Mouse (Mus musculus): ENCODE measurements around the gene Pbxip1.
"Not testable (repeated sequence)": the region's sequence is repeated elsewhere in the genome, so short reads cannot be mapped to it uniquely, and the experiment has no call there.

Pbxip1 gene

GRCm38 (mm10) chr3:89410864-89411263, 25.6 kb upstream of the Pbxip1 start:
- no peak for DNase-seq

DNA sequence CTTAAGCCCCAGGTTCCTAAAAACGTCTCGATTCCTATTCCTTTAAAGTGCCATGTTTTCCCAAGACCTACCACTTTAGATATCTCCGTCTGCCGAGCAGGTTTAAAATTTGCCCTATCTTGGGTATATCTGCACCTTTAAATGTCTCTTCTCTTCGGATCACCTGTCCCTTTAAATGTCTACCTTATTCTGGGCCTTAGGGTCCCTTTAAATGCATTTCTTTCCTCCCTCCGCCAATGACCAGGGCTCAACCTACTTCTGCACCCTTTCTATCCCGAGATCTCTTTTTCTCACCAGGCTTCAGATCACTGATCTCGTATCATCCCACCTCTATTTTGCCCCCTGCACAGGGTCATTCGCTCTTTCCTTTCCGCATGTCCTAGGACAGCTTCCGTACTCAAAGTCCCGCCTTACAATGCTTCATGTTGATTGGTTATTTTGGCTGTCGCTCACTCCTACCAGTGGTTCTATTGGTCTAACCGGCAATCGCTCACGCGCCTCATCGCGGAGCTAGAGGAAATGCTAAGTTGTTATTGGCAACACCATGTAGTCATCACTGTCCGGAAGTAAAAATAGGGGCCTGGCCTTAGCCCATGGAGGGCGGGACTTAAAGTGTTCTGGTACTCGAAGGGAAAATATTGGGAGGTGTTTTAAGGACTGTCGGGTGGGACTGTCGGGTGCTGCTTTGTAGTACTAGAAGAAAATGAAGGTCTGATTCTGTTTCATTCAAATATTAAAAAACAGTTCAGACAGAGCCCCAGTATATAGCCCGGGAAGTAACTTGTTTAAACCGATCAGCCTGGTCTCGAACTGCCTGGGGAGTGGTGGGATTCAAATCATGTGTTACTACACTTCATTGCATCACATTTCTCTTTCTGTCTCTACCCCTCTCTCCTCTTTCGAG, 24.8 kb upstream of the Pbxip1 start, which contains the start of gene Flad1:
Gene Flad1, minus strand, starts transcription at position 381 of the 904 bp plus-strand sequence.
- peak; percentile 98 for DNase-seq

- DNase-seq: no peak
Observed at GRCm38 (mm10) chr3:89416158-89416557, 20.3 kb upstream of the Pbxip1 start.

DNA sequence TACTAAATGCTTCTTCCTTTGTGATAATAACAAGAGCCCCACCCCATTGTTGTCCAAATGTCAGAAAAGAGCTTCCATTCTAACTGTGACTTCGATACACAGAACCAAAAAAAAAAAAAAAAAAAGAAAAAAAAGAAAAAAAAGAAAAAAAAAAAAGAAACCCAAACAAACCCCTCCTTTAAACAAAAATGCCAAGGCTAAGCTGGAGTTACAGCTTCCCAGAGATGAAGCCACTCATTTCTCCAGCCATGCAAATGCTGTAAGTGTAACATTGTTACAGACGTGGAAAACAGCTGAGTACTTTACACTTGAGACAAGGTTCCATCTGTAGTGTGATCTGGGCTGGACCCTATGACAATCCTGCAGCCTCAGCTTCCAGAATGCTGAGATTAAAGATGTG, 19.4 kb upstream of the Pbxip1 start:
- no peak for DNase-seq

- DNase-seq: no peak
Observed at GRCm38 (mm10) chr3:89417840-89418169, 18.7 kb upstream of the Pbxip1 start.

DNA sequence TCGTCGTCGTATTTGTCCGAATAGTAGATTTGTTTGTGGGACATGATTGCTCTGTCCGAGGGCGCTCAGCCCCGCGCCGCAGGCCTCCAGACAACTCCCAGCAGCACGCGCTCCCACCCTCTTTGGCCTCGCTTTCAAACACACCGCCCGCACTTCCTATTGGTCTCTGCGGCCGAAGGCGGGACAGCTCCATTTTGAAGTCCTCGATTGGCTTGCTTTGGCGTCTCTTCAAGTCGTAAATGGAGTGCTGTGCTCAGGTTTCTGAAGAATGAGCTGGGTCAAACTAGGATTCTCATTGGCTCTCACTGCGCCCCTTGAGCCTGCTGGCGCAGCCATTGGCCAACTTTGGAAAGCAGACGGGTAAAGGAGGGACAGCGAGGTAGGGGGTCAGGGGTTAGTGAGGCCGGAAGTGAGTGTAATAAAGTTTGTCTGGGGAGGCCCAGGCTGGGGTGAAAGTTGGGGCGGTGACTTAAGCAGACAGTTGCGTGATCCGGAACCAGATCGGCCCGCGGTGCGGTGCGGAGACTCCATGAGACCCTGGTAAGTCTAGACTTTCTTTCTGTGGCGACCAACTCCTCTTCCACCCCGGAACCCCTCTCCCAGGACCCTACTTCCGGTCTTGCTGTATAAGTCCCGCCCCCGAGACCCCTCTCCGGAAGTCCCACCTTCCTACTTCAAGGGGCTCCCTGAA, 18.2 kb upstream of the Pbxip1 start, which contains the start of the genes Cks1b and Shc1:
Gene Cks1b, minus strand, starts transcription at position 214 of the 691 bp plus-strand sequence.
Gene Shc1, plus strand, starts transcription at position 274 of the 691 bp plus-strand sequence.
- DNase-seq: peak; percentile 90

- DNase-seq: no peak
Observed at GRCm38 (mm10) chr3:89418861-89419250, 17.6 kb upstream of the Pbxip1 start.

GRCm38 (mm10) chr3:89419571-89419970, 16.9 kb upstream of the Pbxip1 start:
- DNase-seq: no peak

GRCm38 (mm10) chr3:89419981-89420380, 16.5 kb upstream of the Pbxip1 start:
- DNase-seq: no peak

DNA sequence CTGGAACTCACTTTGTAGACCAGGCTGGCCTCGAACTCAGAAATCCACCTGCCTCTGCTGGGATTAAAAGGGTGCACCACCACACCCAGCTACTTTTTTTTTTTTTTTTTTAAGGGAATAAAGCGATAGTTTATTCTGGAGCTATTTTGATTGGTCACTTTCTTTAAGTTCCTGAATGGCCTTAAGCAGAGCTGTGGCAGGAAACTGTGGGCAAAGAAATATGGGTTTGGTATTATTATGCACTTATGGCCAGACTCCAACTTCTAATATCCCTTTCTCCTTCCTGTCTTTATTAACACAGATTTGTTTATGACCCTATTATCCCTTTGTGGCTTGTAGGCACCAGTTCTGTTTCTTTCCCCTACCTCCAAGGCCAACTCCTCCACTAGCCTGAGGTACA, 16.1 kb upstream of the Pbxip1 start:
- DNase-seq: no peak

DNA sequence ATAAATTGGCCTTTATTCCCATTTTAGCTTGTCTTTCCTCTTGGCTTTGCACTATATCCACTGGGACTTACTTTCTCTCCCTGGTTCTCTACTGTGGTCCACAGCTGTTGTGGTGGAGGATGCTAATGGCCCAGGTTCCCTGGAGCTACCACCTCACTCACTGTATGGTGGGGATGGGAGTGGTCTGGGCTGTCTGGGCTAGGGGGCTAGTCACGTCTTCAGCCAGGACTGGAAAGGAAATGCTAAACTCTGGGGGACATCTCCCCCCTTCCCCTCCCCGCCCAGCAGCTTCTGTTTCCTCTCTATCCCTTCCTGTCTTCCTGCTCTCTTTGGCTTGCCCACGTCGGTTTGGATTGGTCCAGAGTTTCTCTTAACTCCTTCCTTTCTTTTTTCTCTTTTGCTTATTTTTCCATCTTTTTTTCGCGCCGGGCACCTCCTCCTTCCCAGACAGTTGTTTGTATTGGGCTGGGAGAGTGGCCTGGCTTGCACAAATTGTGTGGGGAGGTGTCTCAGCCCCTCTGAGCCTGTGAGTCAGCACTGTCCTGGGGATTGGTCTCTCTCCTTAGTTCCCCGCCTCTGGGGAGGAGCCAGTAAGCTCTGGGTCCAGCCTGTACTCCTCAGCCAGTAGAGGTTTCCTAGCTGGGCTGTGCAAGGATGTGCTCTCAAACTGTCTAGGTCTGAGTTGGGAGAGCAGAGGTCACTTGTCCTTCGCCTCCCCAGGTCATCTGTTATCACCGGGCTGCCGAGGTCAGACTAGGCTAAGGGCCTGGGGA, 15.3 kb upstream of the Pbxip1 start:
- DNase-seq: no peak

DNA sequence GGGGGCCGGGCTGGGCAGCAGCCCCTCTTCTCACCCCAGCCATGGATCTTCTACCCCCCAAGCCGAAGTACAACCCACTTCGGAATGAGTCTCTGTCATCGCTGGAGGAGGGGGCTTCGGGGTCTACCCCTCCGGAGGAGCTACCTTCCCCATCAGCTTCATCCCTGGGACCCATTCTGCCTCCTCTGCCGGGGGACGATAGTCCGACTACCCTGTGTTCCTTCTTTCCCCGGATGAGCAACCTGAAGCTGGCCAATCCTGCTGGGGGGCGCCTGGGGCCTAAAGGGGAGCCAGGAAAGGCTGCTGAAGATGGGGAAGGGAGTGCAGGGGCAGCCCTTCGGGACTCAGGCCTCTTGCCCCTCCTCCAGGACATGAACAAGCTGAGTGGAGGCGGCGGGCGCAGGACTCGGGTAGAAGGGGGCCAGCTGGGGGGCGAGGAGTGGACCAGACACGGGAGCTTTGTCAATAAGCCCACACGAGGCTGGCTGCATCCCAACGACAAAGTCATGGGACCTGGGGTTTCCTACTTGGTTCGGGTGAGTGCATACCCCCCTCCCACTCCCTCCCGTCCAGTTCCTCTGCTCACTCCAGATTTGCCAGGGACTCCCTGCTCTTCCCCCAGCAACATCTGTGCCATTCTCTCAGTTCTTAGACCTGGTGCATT, 14.6 kb upstream of the Pbxip1 start:
- no peak for DNase-seq

GRCm38 (mm10) chr3:89422556-89423205, 13.8 kb upstream of the Pbxip1 start:
- no peak for DNase-seq

DNA sequence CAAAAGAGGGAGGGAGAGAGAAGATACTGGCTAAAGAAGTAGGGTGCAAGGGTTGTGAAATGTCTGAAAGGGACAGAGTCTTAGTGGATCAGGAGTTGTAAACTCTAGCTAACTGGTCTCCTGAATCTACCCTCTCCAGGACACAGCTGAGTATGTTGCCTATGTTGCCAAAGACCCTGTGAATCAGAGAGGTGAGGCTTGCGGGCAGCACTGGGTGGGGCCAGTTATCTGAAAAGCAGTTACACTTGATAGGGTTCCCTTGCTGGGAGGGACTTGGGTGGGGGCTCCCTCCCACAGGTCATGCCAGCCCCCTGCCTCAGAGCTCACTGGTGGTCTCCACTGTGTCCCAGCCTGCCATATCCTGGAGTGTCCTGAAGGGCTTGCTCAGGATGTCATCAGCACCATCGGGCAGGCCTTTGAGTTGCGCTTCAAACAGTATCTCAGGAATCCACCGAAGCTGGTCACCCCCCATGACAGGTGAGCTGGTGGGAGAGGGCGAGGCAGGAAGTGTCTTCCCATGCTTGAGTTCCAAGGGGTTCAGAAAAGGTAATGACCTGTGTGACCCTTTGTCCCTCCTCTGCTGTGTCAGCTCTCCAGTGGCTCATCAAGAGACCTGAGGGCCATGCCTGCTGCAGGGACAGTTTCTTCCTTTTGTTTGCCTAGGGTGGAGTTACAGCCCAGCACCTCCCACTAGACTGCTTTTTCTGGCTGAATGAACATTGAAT, 11.9 kb upstream of the Pbxip1 start:
- no peak for DNase-seq

GRCm38 (mm10) chr3:89425141-89425525, 11.4 kb upstream of the Pbxip1 start:
- DNase-seq: no peak

DNA sequence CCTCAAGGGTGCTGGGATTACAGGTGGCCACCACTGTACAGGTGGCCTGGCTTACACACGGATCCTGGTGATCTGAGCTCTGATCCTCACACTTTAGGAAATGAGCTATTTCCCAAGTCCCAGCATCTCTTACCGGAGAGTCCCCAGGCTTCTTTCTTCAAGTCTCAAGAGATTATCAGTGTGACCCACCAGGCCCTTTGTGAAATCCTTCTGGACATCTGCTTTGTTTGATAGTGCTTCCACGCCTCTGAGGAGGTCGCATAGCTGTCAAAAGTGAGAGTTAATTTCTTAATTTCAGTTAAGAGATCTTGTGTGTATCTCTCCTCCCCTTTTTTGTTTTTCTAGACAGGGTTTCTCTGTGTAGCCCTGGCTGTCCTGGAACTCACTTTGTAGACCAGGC, 10.6 kb upstream of the Pbxip1 start:
- DNase-seq: no peak

DNA sequence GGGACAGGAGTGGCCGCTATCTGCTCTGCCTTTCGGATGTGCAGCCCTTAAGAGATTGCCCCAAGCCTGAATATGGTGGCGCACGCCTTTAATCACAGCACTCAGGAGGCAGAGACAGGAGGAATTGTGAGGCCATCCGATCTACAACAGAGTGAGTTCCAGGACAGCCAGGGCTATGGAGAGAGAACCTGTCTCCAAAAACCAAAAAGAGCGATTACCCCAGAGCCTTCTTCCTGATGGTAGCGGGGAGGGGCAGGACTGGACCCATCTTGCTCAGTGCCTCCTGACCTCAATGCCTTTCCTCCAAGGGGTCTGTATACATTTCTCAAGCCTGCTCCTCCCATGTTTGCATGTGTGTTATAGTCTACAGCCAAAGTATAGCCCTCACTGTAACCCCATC, 7.5 kb upstream of the Pbxip1 start:
- DNase-seq: not testable (repeated sequence)

DNA sequence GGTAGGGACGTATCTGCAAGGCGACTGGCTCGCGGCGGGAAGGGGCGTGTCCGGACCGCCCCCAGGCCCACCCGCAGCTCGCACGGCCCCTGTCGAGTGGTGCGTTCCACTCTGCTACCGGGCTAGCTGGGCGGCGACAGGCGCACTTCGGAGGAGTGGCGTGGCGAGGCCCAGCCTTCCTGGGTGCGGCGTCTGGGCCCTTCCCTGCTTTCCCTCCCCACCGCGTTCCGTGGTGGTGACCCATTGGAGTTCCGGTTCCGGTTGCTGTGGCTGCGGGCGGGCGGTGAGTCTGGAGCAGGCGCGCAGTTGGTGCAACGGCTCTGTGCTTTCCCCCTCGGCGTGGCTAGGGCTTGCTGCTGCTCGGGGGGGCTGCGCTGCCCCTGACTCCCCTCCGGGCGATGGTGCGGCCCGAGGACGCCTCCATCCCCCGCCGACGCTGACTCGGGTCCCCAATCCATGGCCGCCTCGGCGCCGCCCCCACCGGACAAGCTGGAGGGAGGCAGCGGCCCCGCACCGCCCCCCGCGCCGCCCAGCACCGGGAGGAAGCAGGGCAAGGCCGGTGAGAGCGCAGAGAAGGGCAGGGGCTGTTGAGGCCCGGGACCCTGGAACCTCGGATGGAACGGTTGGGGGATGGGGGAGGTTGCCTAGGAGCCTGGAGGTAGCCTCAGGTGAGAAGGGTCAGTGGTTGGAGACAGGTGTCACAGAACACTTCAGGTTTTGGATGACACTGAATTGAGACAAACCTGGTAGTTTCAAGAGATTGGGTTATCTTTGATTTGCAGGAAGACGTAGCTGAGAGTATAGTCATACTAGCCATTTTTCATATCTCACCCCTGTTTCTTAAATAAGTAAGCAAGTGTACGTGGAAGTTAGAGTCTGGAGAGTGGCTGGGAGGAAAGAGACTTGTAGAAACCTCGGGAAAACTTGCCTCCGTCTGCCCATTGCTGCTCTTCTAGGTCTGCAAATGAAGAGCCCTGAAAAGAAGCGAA, 6.0 kb upstream of the Pbxip1 start, which contains the start of gene Pygo2:
Gene Pygo2, plus strand, starts transcription at position 44 of the 989 bp plus-strand sequence.
- peak; percentile 93 for DNase-seq

DNA sequence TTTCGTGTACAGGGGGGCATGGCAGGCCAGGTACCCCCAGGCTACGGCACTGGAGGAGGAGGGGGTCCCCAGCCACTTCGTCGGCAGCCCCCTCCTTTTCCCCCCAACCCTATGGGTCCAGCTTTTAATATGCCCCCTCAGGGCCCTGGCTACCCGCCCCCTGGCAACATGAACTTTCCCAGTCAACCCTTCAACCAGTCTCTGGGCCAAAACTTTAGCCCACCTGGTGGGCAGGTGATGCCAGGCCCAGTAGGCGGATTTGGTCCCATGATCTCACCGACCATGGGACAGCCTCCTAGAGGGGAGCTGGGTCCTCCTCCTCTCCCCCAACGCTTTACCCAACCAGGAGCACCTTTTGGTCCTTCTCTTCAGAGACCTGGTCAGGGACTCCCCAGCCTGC, 3.9 kb upstream of the Pbxip1 start:
- DNase-seq: no peak

GRCm38 (mm10) chr3:89434532-89434931, 2.0 kb upstream of the Pbxip1 start:
- DNase-seq: no peak
